Mouse (Mus musculus) limb, embryonic 14.5 days (tissue): ENCODE data around the gene Barx1. TPM values are rescaled to one million over a fixed set of nuclear protein-coding genes. Genes with fewer than 3 reads are reported as not detected.

Experiments
- ATAC-seq: fragments of 200-750 bp; cut with Nextera tagmentation; 2 replicates; pipeline ENCODE4 v1.8.0; 2017; ENCODE audit warnings: low read depth, moderate number of reproducible peaks, moderate TSS enrichment; ENCODE audit not compliant: low FRiP score
- DNase-seq: peaks from one replicate; pipeline ENCODE4 v3.0.0-alpha.2; 2015; ENCODE audit warnings: low spot score
- H3K27ac ChIP-seq: fragments of 300-500 bp; sonication (generic); replicated peaks from 2 replicates; pipeline ENCODE4 v1.5.1; 2014; ENCODE audit warnings: low read depth, mild to moderate bottlenecking, low read length, moderate library complexity, mixed read lengths
- H3K27me3 ChIP-seq: fragments of 300-500 bp; sonication (generic); 2 replicates; pipeline ENCODE4 v1.6.1; 2014; ENCODE audit warnings: low read length, mixed read lengths; ENCODE audit not compliant: control insufficient read depth, insufficient read depth
- H3K36me3 ChIP-seq: fragments of 300-500 bp; sonication (generic); 2 replicates; pipeline ENCODE4 v1.6.1; 2014; ENCODE audit warnings: mild to moderate bottlenecking, low read length, moderate library complexity, mixed read lengths; ENCODE audit not compliant: control insufficient read depth, insufficient read depth
- H3K4me1 ChIP-seq: fragments of 300-500 bp; sonication (generic); 2 replicates; pipeline ENCODE4 v1.6.1; 2014; ENCODE audit warnings: antibody characterized with exemption, low read length, mixed read lengths; ENCODE audit not compliant: control insufficient read depth, insufficient read depth
- H3K4me2 ChIP-seq: fragments of 300-500 bp; sonication (generic); replicated peaks from 2 replicates; pipeline ENCODE4 v1.6.1; 2014; ENCODE audit warnings: low read depth, mild to moderate bottlenecking, low read length, moderate library complexity; ENCODE audit not compliant: severe bottlenecking
- H3K4me3 ChIP-seq: fragments of 300-500 bp; sonication (generic); replicated peaks from 2 replicates; pipeline ENCODE4 v1.5.1; 2014; ENCODE audit warnings: low read length
- H3K9ac ChIP-seq: fragments of 300-500 bp; sonication (generic); 2 replicates; pipeline ENCODE4 v1.6.1; 2014; ENCODE audit warnings: mild to moderate bottlenecking, low read depth, low read length, moderate library complexity; ENCODE audit not compliant: severe bottlenecking
- H3K9me3 ChIP-seq: fragments of 300-500 bp; sonication (generic); 2 replicates; pipeline ENCODE4 v1.6.1; 2016; ENCODE audit warnings: low read length; ENCODE audit not compliant: control insufficient read depth
- POLR2A ChIP-seq: fragments of 200-500 bp; IDR thresholded peaks from 2 replicates; pipeline ENCODE4 v1.8.0; 2012; ENCODE audit warnings: inconsistent platforms, mild to moderate bottlenecking, moderate library complexity, borderline replicate concordance; ENCODE audit not compliant: insufficient read depth, insufficient read length; ENCODE audit errors: extremely low read depth
- WGBS: fragments of 180-500 bp; shearing (Covaris S2); extraction: QIAGEN DNeasy Blood & Tissue Kit; methylation state at CpG from one replicate; pipeline ENCODE4 v1.1.7; 2014; 5-methylcytosine and 5-hydroxymethylcytosine counted together
- polyA plus RNA-seq, 2 experiments: library from polyadenylated mRNA; depleted of rRNA in 1 of 2; stranded (reverse) in 1 of 2; unstranded in 1 of 2; fragments of >200 nt; fragmentation: Nextera tagmentation in 1 of 2; extraction: Ambion mirVana in 1 of 2; gene quantifications; 2 replicates each; pipeline versions ENCODE4 v1.2.1 to v1.2.3; 2012 to 2014

The Barx1 gene
- polyA plus RNA-seq, 2 experiments = 5.4 to 10.0 TPM

DNA sequence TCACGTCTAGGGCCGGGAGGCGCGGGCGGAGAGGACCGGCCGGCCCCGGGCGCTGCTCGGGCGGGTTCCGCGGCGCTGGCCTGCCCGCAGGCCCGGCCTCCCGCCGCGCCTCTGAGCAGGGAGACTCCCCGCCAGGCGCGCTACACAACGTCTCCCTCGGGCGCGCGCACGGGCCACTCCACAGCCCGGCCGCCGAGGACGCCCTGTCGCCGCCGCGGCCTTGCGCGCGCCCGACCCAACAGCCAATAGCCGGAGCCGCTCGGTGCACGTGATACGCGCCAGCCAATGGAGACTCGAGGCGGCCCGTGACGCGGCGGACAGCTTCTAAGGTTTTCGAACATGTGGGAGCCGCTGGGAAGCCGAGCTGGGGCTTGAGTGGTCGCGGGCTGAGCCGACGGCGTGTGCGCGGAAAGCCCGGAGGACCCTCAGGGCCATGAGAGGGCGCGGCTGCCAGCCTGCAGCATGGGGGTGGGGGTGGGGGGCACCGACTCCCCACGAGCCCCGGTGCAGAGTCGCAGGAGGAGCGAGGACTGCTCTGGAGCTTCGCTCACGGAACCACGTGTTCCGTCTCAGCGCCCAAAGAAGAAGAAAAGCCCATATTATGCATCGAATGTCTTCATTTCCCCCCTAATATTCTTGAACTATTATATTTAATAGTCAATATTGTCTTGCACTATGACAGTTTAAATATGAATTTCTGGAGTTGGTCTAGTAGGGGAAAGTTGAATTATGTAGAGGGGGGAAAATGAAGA lies 37.2 kb upstream of the Barx1 start, which contains the start of gene Ptpdc1:
TSS of gene Ptpdc1 (minus strand) at position 232 of the 752 bp plus-strand sequence.
- peak within 1 kb of the TSS; percentile 64 for H3K4me2 ChIP-seq
- DNase-seq = peak; percentile 97
- peak; percentile 100 for ATAC-seq
- H3K36me3 ChIP-seq = no peaks in the 10 kb centered on the region
- H3K4me3 ChIP-seq = peak within 1 kb of the TSS; percentile 78
- H3K9me3 ChIP-seq = no peaks in the 10 kb centered on the region
- 2% methylated on average over 59 of the region's 76 CpGs for WGBS
- H3K27ac ChIP-seq = peak within 1 kb of the TSS; percentile 83
- H3K27me3 ChIP-seq = no peaks in the 10 kb centered on the region
- peaks cover 4% of the 10 kb centered on the region for H3K4me1 ChIP-seq
- H3K9ac ChIP-seq = peak within 1 kb of the TSS; percentile 96
- 0 out of 2 replicates have a peak, but pooled peaks have one; percentile 19 for TF ChIP-seq POLR2A

GRCm38 (mm10) chr13:48631691-48632090 lies 31.1 kb upstream of the Barx1 start:
- WGBS = 68% methylated on average over 5 of the region's 5 CpGs
- Histone ChIP-seq H3K4me2 (no peak overlapping the region), H3K27ac (no peak overlapping the region), H3K4me3 (no peak overlapping the region), H3K36me3 (no peaks in the 10 kb centered on the region), H3K27me3 (no peaks in the 10 kb centered on the region), H3K9ac (no peak overlapping the region), H3K4me1 (no peaks in the 10 kb centered on the region), H3K9me3 (no peaks in the 10 kb centered on the region)
- TF ChIP-seq POLR2A = no peak
- DNase-seq = no peak
- no peak for ATAC-seq

- no peak overlapping the region for H3K27ac ChIP-seq
- no peak overlapping the region for H3K4me3 ChIP-seq
- DNase-seq (no peak), ATAC-seq (no peak)
- no peaks in the 10 kb centered on the region for H3K9me3 ChIP-seq
- H3K4me1 ChIP-seq = no peaks in the 10 kb centered on the region
- no peak overlapping the region for H3K4me2 ChIP-seq
- no peaks in the 10 kb centered on the region for H3K27me3 ChIP-seq
- H3K9ac ChIP-seq = no peak overlapping the region
- TF ChIP-seq POLR2A = no peak
- 51% methylated on average over 2 of the region's 2 CpGs for WGBS
- no peaks in the 10 kb centered on the region for H3K36me3 ChIP-seq
Observed at GRCm38 (mm10) chr13:48637706-48638105, 25.1 kb upstream of the Barx1 start.

DNA sequence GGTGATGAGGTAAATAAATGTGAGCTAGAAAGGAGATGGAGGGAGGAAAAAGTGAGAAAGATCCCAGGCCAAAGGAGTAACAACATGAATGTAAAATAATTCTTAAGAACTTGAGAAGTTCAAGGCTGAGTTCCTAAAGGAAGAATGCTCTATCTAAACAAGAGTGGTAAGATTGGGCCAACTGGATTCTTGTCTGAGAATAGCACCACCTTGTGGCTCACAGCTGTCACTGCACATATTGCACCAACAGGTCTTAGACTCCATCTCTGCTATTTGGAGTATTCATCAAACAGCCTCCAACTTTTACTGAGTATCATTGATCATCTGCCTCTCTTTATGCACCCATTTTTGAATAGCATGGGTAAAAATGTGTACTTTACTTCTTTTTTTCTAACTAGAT lies 23.2 kb upstream of the Barx1 start:
- no peak overlapping the region for H3K27ac ChIP-seq
- DNase-seq (peak; percentile 86), ATAC-seq (peak; percentile 44; the same call in 1 of the 2 replicates)
- no peaks in the 10 kb centered on the region for H3K36me3 ChIP-seq
- H3K4me3 ChIP-seq = no peak overlapping the region
- no peaks in the 10 kb centered on the region for H3K27me3 ChIP-seq
- H3K4me1 ChIP-seq = no peaks in the 10 kb centered on the region
- no peak for TF ChIP-seq POLR2A
- no peak overlapping the region for H3K4me2 ChIP-seq
- H3K9ac ChIP-seq = no peak overlapping the region
- H3K9me3 ChIP-seq = no peaks in the 10 kb centered on the region

GRCm38 (mm10) chr13:48643072-48643471 lies 19.7 kb upstream of the Barx1 start:
- H3K36me3 ChIP-seq = no peaks in the 10 kb centered on the region

More at GRCm38 (mm10) chr13:48643072-48643471, 19.7 kb upstream of the Barx1 start:
- Histone ChIP-seq H3K27ac (no peak overlapping the region), H3K9me3 (no peaks in the 10 kb centered on the region), H3K4me3 (no peak overlapping the region), H3K4me1 (no peaks in the 10 kb centered on the region), H3K27me3 (no peaks in the 10 kb centered on the region), H3K4me2 (no peak overlapping the region), H3K9ac (no peak overlapping the region)
- ATAC-seq = no peak
- TF ChIP-seq POLR2A = no peak
- 81% methylated on average over 6 of the region's 6 CpGs for WGBS
- DNase-seq = no peak
